Mouse (Mus musculus): ENCODE measurements at regions not wholly inside any gene's neighbourhood (a gene's known extent, or its start where the extent isn't known, plus 50 kb on each side); places are given as distances from the start of the nearest gene placed in this dataset.

GRCm38 (mm10) chr13:11490766-11491165, 616.0 kb downstream of the Ryr2 start:
- WGBS (ENCODE audit: insufficient replicate concordance), result 51% methylated on average over 3 of the region's 3 CpGs
- Histone ChIP-seq H3K4me2 (no peak overlapping the region), H3K9ac (no peak overlapping the region), H3K27ac (no peak overlapping the region), H3K36me3 (no peaks in the 10 kb centered on the region), H3K27me3 (replicated peaks) (no peaks in the 10 kb centered on the region), H3K4me3 (no peak overlapping the region), H3K4me1 (no peaks in the 10 kb centered on the region), H3K9me3 (replicated peaks) (no peaks in the 10 kb centered on the region)
- no peak for ATAC-seq

GRCm38 (mm10) chr13:11483142-11483541, 623.6 kb downstream of the Ryr2 start:
- no peak overlapping the region for H3K9ac ChIP-seq
- no peak overlapping the region for H3K4me2 ChIP-seq
- no peak overlapping the region for H3K27ac ChIP-seq
- H3K36me3 ChIP-seq, result no peaks in the 10 kb centered on the region
- WGBS (ENCODE audit: insufficient replicate concordance), result 15% methylated on average over 1 of the region's 1 CpGs
- H3K4me1 ChIP-seq, result no peaks in the 10 kb centered on the region
- no peak for ATAC-seq
- H3K9me3 ChIP-seq (replicated peaks), result no peaks in the 10 kb centered on the region
- H3K27me3 ChIP-seq (replicated peaks), result no peaks in the 10 kb centered on the region
- no peak overlapping the region for H3K4me3 ChIP-seq

- Histone ChIP-seq H3K4me2 (no peak overlapping the region), H3K4me1 (no peaks in the 10 kb centered on the region), H3K9ac (no peak overlapping the region), H3K9me3 (replicated peaks) (no peaks in the 10 kb centered on the region), H3K4me3 (no peak overlapping the region), H3K36me3 (no peaks in the 10 kb centered on the region), H3K27me3 (replicated peaks) (no peaks in the 10 kb centered on the region), H3K27ac (no peak overlapping the region)
- no peak for ATAC-seq
- WGBS (ENCODE audit: insufficient replicate concordance), result 21% methylated on average over 3 of the region's 3 CpGs
Observed at GRCm38 (mm10) chr13:11482701-11483100, 624.0 kb downstream of the Ryr2 start.

GRCm38 (mm10) chr13:11460251-11460650, 646.5 kb downstream of the Ryr2 start:
- Histone ChIP-seq H3K4me1 (no peaks in the 10 kb centered on the region), H3K27me3 (replicated peaks) (no peaks in the 10 kb centered on the region), H3K4me3 (no peak overlapping the region), H3K9ac (no peak overlapping the region), H3K36me3 (no peaks in the 10 kb centered on the region), H3K4me2 (no peak overlapping the region), H3K9me3 (replicated peaks) (no peaks in the 10 kb centered on the region), H3K27ac (no peak overlapping the region)
- no peak for ATAC-seq
- 75% methylated on average over 2 of the region's 2 CpGs for WGBS (ENCODE audit: insufficient replicate concordance)

GRCm38 (mm10) chr13:11455113-11455512, 651.6 kb downstream of the Ryr2 start:
- Histone ChIP-seq H3K9me3 (replicated peaks) (no peaks in the 10 kb centered on the region), H3K36me3 (no peaks in the 10 kb centered on the region), H3K9ac (no peak overlapping the region), H3K4me3 (no peak overlapping the region), H3K4me2 (no peak overlapping the region), H3K27me3 (replicated peaks) (no peaks in the 10 kb centered on the region), H3K27ac (no peak overlapping the region), H3K4me1 (no peaks in the 10 kb centered on the region)
- 63% methylated on average over 3 of the region's 3 CpGs for WGBS (ENCODE audit: insufficient replicate concordance)
- ATAC-seq, result no peak

GRCm38 (mm10) chr13:11452448-11452847, 654.3 kb downstream of the Ryr2 start:
- Histone ChIP-seq H3K4me3 (no peak overlapping the region), H3K4me2 (no peak overlapping the region), H3K27me3 (replicated peaks) (no peaks in the 10 kb centered on the region), H3K9me3 (replicated peaks) (no peaks in the 10 kb centered on the region), H3K27ac (no peak overlapping the region), H3K9ac (no peak overlapping the region), H3K4me1 (no peaks in the 10 kb centered on the region), H3K36me3 (no peaks in the 10 kb centered on the region)
- 55% methylated on average over 2 of the region's 2 CpGs for WGBS (ENCODE audit: insufficient replicate concordance)
- no peak for ATAC-seq

GRCm38 (mm10) chr13:11432465-11433339, 674.0 kb downstream of the Ryr2 start:
- no peak overlapping the region for H3K9ac ChIP-seq
- no peak for ATAC-seq
- WGBS (ENCODE audit: insufficient replicate concordance), result 58% methylated on average over 7 of the region's 7 CpGs
- no peak overlapping the region for H3K27ac ChIP-seq
- no peaks in the 10 kb centered on the region for H3K4me1 ChIP-seq
- H3K27me3 ChIP-seq (replicated peaks), result no peaks in the 10 kb centered on the region
- no peaks in the 10 kb centered on the region for H3K36me3 ChIP-seq
- no peak overlapping the region for H3K4me3 ChIP-seq
- no peak overlapping the region for H3K4me2 ChIP-seq
- no peaks in the 10 kb centered on the region for H3K9me3 ChIP-seq (replicated peaks)

GRCm38 (mm10) chr13:11426820-11427219, 679.9 kb downstream of the Ryr2 start:
- Histone ChIP-seq H3K4me2 (no peak overlapping the region), H3K4me1 (no peaks in the 10 kb centered on the region), H3K9me3 (replicated peaks) (no peaks in the 10 kb centered on the region), H3K27me3 (replicated peaks) (no peaks in the 10 kb centered on the region), H3K27ac (no peak overlapping the region), H3K36me3 (no peaks in the 10 kb centered on the region), H3K9ac (no peak overlapping the region), H3K4me3 (no peak overlapping the region)
- ATAC-seq, result no peak

GRCm38 (mm10) chr13:11392027-11392426, 714.7 kb downstream of the Ryr2 start:
- no peak for ATAC-seq
- no peaks in the 10 kb centered on the region for H3K4me1 ChIP-seq
- 37% methylated on average over 2 of the region's 2 CpGs for WGBS (ENCODE audit: insufficient replicate concordance)

GRCm38 (mm10) chr13:11375452-11375851, 731.3 kb downstream of the Ryr2 start:
- Histone ChIP-seq H3K27ac (no peak overlapping the region), H3K9me3 (replicated peaks) (peaks cover 6% of the 10 kb centered on the region), H3K36me3 (no peaks in the 10 kb centered on the region), H3K4me1 (no peaks in the 10 kb centered on the region), H3K9ac (no peak overlapping the region), H3K27me3 (replicated peaks) (no peaks in the 10 kb centered on the region), H3K4me3 (no peak overlapping the region), H3K4me2 (no peak overlapping the region)
- peak; percentile 100 for ATAC-seq

More at GRCm38 (mm10) chr13:11392027-11392426, 714.7 kb downstream of the Ryr2 start:
- H3K9ac ChIP-seq, result no peak overlapping the region
- no peak overlapping the region for H3K4me2 ChIP-seq
- H3K27ac ChIP-seq, result no peak overlapping the region
- no peak overlapping the region for H3K4me3 ChIP-seq
- H3K36me3 ChIP-seq, result no peaks in the 10 kb centered on the region
- H3K27me3 ChIP-seq (replicated peaks), result no peaks in the 10 kb centered on the region
- no peaks in the 10 kb centered on the region for H3K9me3 ChIP-seq (replicated peaks)

- no peaks in the 10 kb centered on the region for H3K9me3 ChIP-seq (replicated peaks)
- H3K9ac ChIP-seq, result no peak overlapping the region
- WGBS (ENCODE audit: insufficient replicate concordance), result 45% methylated on average over 1 of the region's 1 CpGs
- H3K4me3 ChIP-seq, result no peak overlapping the region
- no peaks in the 10 kb centered on the region for H3K27me3 ChIP-seq (replicated peaks)
- no peak overlapping the region for H3K4me2 ChIP-seq
- no peaks in the 10 kb centered on the region for H3K36me3 ChIP-seq
- no peak for ATAC-seq
- H3K4me1 ChIP-seq, result no peaks in the 10 kb centered on the region
- no peak overlapping the region for H3K27ac ChIP-seq
Observed at GRCm38 (mm10) chr13:11369456-11369855, 737.3 kb downstream of the Ryr2 start.

- no peak overlapping the region for H3K27ac ChIP-seq
- H3K36me3 ChIP-seq, result no peaks in the 10 kb centered on the region
- H3K9me3 ChIP-seq (replicated peaks), result no peaks in the 10 kb centered on the region
- no peaks in the 10 kb centered on the region for H3K4me1 ChIP-seq
- no peak overlapping the region for H3K9ac ChIP-seq
- 65% methylated on average over 3 of the region's 3 CpGs for WGBS (ENCODE audit: insufficient replicate concordance)
- H3K4me3 ChIP-seq, result no peak overlapping the region
- H3K27me3 ChIP-seq (replicated peaks), result no peaks in the 10 kb centered on the region
- H3K4me2 ChIP-seq, result no peak overlapping the region
- no peak for ATAC-seq
Observed at GRCm38 (mm10) chr13:11362872-11363271, 743.9 kb downstream of the Ryr2 start.

- H3K9ac ChIP-seq, result no peak overlapping the region
- no peak overlapping the region for H3K4me2 ChIP-seq
- ATAC-seq, result no peak
- H3K27me3 ChIP-seq (replicated peaks), result no peaks in the 10 kb centered on the region
- no peaks in the 10 kb centered on the region for H3K4me1 ChIP-seq
- no peak overlapping the region for H3K27ac ChIP-seq
- no peaks in the 10 kb centered on the region for H3K9me3 ChIP-seq (replicated peaks)
- no peak overlapping the region for H3K4me3 ChIP-seq
- 47% methylated on average over 4 of the region's 4 CpGs for WGBS (ENCODE audit: insufficient replicate concordance)
- no peaks in the 10 kb centered on the region for H3K36me3 ChIP-seq
Observed at GRCm38 (mm10) chr13:11348502-11348849, 758.3 kb downstream of the Ryr2 start.
